Mouse (Mus musculus) G1E (cell line): ENCODE results near the gene Avpi1. TPM values are rescaled to one million over a fixed set of nuclear protein-coding genes. Genes with fewer than 3 reads are reported as not detected.
A peak's percentile ranks its signal among the peaks of the same experiment; 100 is the strongest.
"Not testable (repeated sequence)": the region's sequence is repeated elsewhere in the genome, so short reads cannot be mapped to it uniquely, and the experiment has no call there.

Source experiments
- ATAC-seq: 2 replicates; pipeline ENCODE4 v1.8.0; 2016; ENCODE audit warnings: mild to moderate bottlenecking; ENCODE audit not compliant: insufficient number of reproducible peaks, poor library complexity, low FRiP score, severe bottlenecking; ENCODE audit errors: extremely low read depth
- DNase-seq: peaks from one replicate; pipeline ENCODE4 v3.0.0; 2012; ENCODE audit warnings: low spot score
- H3K27me3 ChIP-seq: 2 replicates; pipeline ENCODE4 v1.6.1; 2012; ENCODE audit warnings: mild to moderate bottlenecking, low read length, inconsistent platforms; ENCODE audit not compliant: insufficient read depth
- H3K36me3 ChIP-seq: replicated peaks from 2 replicates; pipeline ENCODE3; 2012; ENCODE audit warnings: mild to moderate bottlenecking, inconsistent platforms
- H3K4me1 ChIP-seq: 2 replicates; pipeline ENCODE4 v1.6.1; 2012; ENCODE audit warnings: low read depth, low read length, inconsistent platforms, mixed read lengths; ENCODE audit not compliant: insufficient read depth
- H3K4me3 ChIP-seq: 2 replicates; pipeline ENCODE4 v1.5.1; 2012; ENCODE audit warnings: low read depth, mild to moderate bottlenecking, inconsistent platforms, low read length, moderate library complexity, mixed read lengths
- H3K9me3 ChIP-seq: replicated peaks from 2 replicates; pipeline ENCODE4 v1.6.1; 2012; ENCODE audit warnings: inconsistent platforms
- CTCF ChIP-seq: IDR thresholded peaks from 2 replicates; pipeline ENCODE4 v1.5.1; 2012; ENCODE audit warnings: low read depth, low read length, inconsistent platforms, mixed read lengths
- GATA1 ChIP-seq: IDR thresholded peaks from 2 replicates; pipeline ENCODE4 v1.6.1; 2012; ENCODE audit warnings: borderline replicate concordance, low read length, inconsistent platforms, mixed read lengths
- GATA2 ChIP-seq: IDR thresholded peaks from 2 replicates; pipeline ENCODE4 v1.6.1; 2012; ENCODE audit warnings: low read depth, low read length, inconsistent platforms, borderline replicate concordance
- POLR2AphosphoS5 ChIP-seq: IDR thresholded peaks from 2 replicates; pipeline ENCODE4 v1.6.1; 2012; ENCODE audit warnings: low read depth, low read length, inconsistent platforms; ENCODE audit not compliant: insufficient replicate concordance
- TAL1 ChIP-seq: conservative IDR thresholded peaks from 2 replicates; pipeline ENCODE4 v1.6.1; 2012; ENCODE audit warnings: low read depth, low read length, inconsistent platforms, mixed read lengths
- polyA plus RNA-seq: library from polyadenylated mRNA; stranded (reverse); fragments of >175 nt; gene quantifications from 2 replicates; pipeline ENCODE4 v1.2.3, GENCODE M21; 2012
- total RNA-seq, 2 experiments: library from RNA; stranded (forward) in 1 of 2; stranded (reverse) in 1 of 2; fragments of 200-1000 nt in 1 of 2; fragments of >200 nt in 1 of 2; fragmentation: Nextera tagmentation in 1 of 2; gene quantifications; 2 replicates each; pipeline ENCODE4 v1.2.3; 2014 to 2017

The Avpi1 gene
- total and polyA plus RNA-seq, 3 experiments = 2.2 to 12.6 (median 2.8) TPM

DNA sequence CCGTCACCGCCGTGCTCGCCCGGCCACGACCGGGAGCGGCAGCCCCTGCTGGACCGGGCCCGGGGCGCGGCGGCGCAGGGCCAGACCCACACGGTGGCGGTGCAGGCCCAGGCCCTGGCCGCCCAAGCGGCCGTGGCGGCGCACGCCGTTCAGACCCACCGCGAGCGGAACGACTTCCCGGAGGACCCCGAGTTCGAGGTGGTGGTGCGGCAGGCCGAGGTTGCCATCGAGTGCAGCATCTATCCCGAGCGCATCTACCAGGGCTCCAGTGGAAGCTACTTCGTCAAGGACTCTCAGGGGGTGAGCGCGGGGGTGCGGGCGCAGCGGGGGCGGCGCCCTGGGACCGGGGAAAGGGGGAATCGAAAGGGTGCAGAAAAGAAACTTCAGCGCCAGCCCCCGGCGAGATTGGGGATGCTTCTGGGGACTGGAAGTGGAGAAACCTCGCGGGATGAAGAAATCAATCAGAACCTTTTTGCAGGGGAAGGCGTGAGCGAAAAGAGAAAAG, 38.2 kb downstream of the Avpi1 start:
- Histone ChIP-seq H3K4me3 (peak overlapping the region; percentile 93), H3K4me1 (peaks cover 31% of the 10 kb centered on the region), H3K9me3 (no peaks in the 10 kb centered on the region), H3K27me3 (peaks cover 6% of the 10 kb centered on the region), H3K36me3 (peaks cover 31% of the 10 kb centered on the region)
- no peak for ATAC-seq
- DNase-seq = peak; percentile 44
- TF ChIP-seq GATA1 = no peak
- TF ChIP-seq GATA2 = no peak
- no peak for TF ChIP-seq POLR2AphosphoS5
- TF ChIP-seq TAL1 = no peak
- no peak for TF ChIP-seq CTCF

DNA sequence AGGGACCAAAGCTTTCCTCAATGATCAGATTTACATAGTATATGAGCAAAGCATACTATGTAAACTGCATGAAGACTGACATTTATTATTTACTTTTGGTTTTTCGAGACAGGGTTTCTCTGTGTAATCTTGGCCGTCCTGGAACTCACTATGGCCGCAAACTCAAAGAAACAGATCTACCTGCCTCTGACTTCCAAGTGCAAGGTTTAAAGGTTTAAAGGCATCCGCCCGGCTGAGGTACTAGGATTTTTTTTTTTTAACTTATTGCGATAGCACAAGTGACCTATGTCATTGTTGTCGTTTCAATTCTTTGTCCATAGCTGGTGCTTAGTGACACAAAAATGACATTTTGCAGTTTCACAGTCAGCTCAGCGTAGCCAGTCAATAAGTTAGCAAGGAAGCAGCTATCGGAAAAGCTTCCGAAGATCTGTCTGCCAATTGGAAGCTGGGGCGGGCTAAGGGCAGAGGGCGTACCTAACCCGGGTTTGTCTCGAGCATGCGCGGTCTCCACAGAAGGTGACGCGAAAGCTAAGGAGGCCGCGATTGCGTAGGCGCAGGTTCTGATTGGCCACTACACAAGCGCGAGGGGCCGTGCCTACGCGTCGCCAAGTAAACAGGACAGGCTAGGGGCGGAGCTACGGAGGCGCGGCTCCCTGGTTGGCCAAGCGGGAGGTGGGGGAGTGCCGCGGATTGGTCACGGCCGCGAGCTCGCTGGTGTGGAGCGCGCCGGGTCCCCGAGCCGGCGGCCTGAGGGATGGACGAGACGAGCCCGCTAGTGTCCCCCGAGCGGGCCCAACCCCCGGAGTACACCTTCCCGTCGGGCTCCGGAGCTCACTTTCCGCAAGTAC, 38.9 kb downstream of the Avpi1 start, which contains the start of gene Pi4k2a:
TSS of gene Pi4k2a (plus strand) at position 723 of the 848 bp plus-strand sequence.
- DNase-seq = peak; percentile 97
- Histone ChIP-seq H3K36me3 (peaks cover 23% of the 10 kb centered on the region), H3K9me3 (no peaks in the 10 kb centered on the region), H3K4me3 (peak within 1 kb of the TSS; percentile 93), H3K4me1 (peaks cover 31% of the 10 kb centered on the region), H3K27me3 (peaks cover 9% of the 10 kb centered on the region)
- TF ChIP-seq TAL1 (no peak), GATA2 (no peak), GATA1 (no peak), POLR2AphosphoS5 (no peak), CTCF (no peak)
- peak; percentile 95 for ATAC-seq

DNA sequence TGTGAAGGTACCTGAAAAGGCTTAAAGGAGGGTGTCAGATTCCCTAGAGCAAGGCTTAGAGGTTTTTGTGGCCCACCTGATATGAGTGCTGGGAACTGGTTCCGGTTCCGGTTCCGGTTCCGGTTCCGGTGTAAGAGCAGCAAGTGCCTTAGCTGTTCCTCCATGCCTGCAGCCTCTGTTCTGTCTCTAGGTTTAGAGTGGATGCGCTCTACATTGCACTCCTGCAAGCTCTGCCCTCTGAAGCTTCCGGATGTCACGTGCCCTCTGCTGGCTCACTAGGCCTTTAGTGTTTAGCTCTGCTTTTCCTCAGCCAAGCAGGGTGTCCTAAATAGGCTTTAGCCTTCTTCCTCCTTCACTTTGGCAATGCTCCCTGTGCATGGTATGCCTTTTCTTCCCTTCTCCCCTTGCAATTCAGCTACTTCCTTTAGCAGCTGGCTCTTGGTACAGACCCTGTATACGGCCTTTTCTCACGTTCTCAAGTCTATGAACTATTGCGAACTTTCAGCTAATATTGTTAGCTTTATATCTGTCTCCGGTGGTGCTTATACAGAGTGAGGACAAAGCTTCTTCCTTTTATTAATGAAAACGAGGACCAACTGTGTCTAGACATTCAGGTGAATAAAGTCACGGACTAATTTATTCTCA, 39.6 kb downstream of the Avpi1 start:
- Histone ChIP-seq H3K4me3 (peak overlapping the region; percentile 61), H3K36me3 (peaks cover 16% of the 10 kb centered on the region), H3K4me1 (peaks cover 31% of the 10 kb centered on the region), H3K9me3 (no peaks in the 10 kb centered on the region), H3K27me3 (peaks cover 9% of the 10 kb centered on the region)
- no peak for TF ChIP-seq TAL1
- TF ChIP-seq GATA1 = no peak
- TF ChIP-seq GATA2 = no peak
- TF ChIP-seq CTCF = no peak
- no peak for TF ChIP-seq POLR2AphosphoS5
- DNase-seq = peak; percentile 61
- ATAC-seq = peak; percentile 52; the same call in 1 of the 2 replicates

DNA sequence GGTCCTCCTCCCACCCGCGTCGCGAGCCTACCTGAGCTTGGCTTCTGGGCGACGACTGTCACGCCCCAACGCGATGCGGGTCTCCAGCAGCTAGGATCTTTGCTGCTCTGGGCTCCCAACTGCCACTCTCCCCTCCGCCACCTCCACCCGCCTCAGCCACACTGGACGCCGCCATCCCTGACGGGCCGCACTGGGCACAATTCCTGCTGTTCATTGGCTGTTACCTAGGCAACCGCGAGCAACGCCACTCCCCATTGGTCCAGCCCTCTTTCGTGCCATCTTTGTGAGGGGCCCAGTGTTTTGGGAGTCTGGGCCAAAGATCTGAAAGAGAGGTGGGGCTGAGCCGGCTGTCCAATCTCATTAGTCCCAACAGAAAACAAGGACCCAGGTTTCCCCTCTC, 42.7 kb downstream of the Avpi1 start, which contains the start of gene Morn4:
TSS of gene Morn4 (minus strand) at position 192 of the 400 bp plus-strand sequence.
- Histone ChIP-seq H3K27me3 (peaks cover 17% of the 10 kb centered on the region), H3K36me3 (no peaks in the 10 kb centered on the region), H3K4me1 (peaks cover 19% of the 10 kb centered on the region), H3K9me3 (no peaks in the 10 kb centered on the region), H3K4me3 (peak within 1 kb of the TSS; percentile 67)
- ATAC-seq = no peak
- no peak for DNase-seq
- no peak for TF ChIP-seq CTCF

DNA sequence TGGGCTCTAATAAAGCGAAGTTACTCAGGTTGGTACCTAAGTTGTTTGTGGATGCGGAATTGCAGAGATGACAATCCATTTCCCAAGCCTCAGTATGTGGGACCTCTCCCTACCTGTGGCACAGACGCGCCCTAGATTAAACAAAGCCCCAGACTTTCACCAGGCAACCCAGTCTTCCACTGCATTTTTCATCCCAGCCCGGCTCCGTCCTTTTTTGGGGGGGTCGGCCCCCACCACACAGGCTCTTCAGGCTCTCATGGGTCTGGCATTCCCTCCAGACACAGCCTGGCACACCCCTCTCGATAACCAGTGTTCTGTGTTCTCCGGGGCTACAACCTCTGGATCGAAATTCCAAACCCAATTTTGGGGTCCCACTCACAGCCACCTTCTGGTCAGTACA, 43.2 kb downstream of the Avpi1 start:
- no peak for ATAC-seq
- Histone ChIP-seq H3K27me3 (peaks cover 17% of the 10 kb centered on the region), H3K36me3 (no peaks in the 10 kb centered on the region), H3K4me3 (peak overlapping the region; percentile 67), H3K4me1 (peaks cover 17% of the 10 kb centered on the region), H3K9me3 (no peaks in the 10 kb centered on the region)
- TF ChIP-seq POLR2AphosphoS5 (no peak), TAL1 (no peak), GATA2 (no peak), CTCF (no peak), GATA1 (no peak)
- no peak for DNase-seq

DNA sequence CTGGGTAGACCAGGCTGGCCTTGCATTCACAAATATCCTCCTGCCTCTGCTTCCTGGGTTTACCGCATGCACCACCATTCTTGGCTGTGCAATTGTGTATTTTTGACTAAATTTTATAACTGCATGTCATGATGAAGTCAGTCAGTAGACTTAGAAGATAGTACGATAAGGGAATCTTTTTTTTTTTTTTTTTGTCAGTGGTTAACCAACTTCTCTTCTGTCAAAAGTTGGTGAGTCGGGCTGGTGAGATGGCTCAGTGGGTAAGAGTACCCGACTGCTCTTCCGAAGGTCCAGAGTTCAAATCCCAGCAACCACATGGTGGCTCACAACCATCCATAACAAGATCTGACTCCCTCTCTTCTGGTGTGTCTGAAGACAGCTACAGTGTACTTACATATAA, 47.2 kb downstream of the Avpi1 start:
- H3K9me3 ChIP-seq, DNase-seq, ATAC-seq: not testable (repeated sequence)

More for the DNA sequence above, 47.2 kb downstream of the Avpi1 start:
- peaks cover 23% of the 10 kb centered on the region for H3K27me3 ChIP-seq
- not testable (repeated sequence) for H3K36me3 ChIP-seq, H3K4me3 ChIP-seq, H3K4me1 ChIP-seq
